Mouse (Mus musculus) heart, embryonic 12.5 days (tissue): Measurements from ENCODE around the gene Thoc6. TPM values are rescaled to one million over a fixed set of nuclear protein-coding genes. Genes with fewer than 3 reads are reported as not detected.

Experiments used
- ATAC-seq: fragments of 200-750 bp; cut with Nextera tagmentation; 2 replicates; pipeline ENCODE4 v1.8.0; 2017; ENCODE audit warnings: moderate TSS enrichment, moderate library complexity; ENCODE audit not compliant: insufficient number of reproducible peaks, low FRiP score
- H3K27ac ChIP-seq: fragments of 300-500 bp; sonication (generic); 2 replicates; pipeline ENCODE4 v1.5.1; 2016; ENCODE audit warnings: mild to moderate bottlenecking, moderate library complexity; ENCODE audit not compliant: poor library complexity, severe bottlenecking
- H3K27me3 ChIP-seq: fragments of 300-500 bp; sonication (generic); replicated peaks from 2 replicates; pipeline ENCODE4 v1.6.1; 2016; ENCODE audit warnings: mild to moderate bottlenecking, moderate library complexity
- H3K36me3 ChIP-seq: fragments of 300-500 bp; sonication (generic); 2 replicates; pipeline ENCODE4 v1.6.1; 2016; ENCODE audit warnings: mild to moderate bottlenecking, moderate library complexity
- H3K4me1 ChIP-seq: fragments of 300-500 bp; sonication (generic); replicated peaks from 2 replicates; pipeline ENCODE4 v1.6.1; 2016; ENCODE audit warnings: mild to moderate bottlenecking
- H3K4me2 ChIP-seq: fragments of 300-500 bp; sonication (generic); 2 replicates; pipeline ENCODE4 v1.6.1; 2016; ENCODE audit warnings: mild to moderate bottlenecking, moderate library complexity
- H3K4me3 ChIP-seq: fragments of 300-500 bp; sonication (generic); 2 replicates; pipeline ENCODE4 v1.5.1; 2016; ENCODE audit warnings: mild to moderate bottlenecking
- H3K9ac ChIP-seq: fragments of 300-500 bp; sonication (generic); 2 replicates; pipeline ENCODE4 v1.6.1; 2016; ENCODE audit warnings: mild to moderate bottlenecking, moderate library complexity
- H3K9me3 ChIP-seq: fragments of 300-500 bp; sonication (generic); replicated peaks from 2 replicates; pipeline ENCODE4 v1.6.1; 2016; ENCODE audit warnings: mild to moderate bottlenecking, moderate library complexity
- WGBS: fragments of 180-500 bp; shearing (Covaris S2); methylation state at CpG from one replicate; pipeline ENCODE4 v1.1.7; 2016; 5-methylcytosine and 5-hydroxymethylcytosine counted together
- polyA plus RNA-seq: library from polyadenylated mRNA; unstranded; fragments of >200 nt; fragmentation: Nextera tagmentation; extraction: Ambion mirVana; gene quantifications from 2 replicates; pipeline ENCODE4 v1.2.1, GENCODE M21; 2016

Thoc6 gene
- polyA plus RNA-seq, 1 experiment from 2014 or later = 35.8 TPM

DNA sequence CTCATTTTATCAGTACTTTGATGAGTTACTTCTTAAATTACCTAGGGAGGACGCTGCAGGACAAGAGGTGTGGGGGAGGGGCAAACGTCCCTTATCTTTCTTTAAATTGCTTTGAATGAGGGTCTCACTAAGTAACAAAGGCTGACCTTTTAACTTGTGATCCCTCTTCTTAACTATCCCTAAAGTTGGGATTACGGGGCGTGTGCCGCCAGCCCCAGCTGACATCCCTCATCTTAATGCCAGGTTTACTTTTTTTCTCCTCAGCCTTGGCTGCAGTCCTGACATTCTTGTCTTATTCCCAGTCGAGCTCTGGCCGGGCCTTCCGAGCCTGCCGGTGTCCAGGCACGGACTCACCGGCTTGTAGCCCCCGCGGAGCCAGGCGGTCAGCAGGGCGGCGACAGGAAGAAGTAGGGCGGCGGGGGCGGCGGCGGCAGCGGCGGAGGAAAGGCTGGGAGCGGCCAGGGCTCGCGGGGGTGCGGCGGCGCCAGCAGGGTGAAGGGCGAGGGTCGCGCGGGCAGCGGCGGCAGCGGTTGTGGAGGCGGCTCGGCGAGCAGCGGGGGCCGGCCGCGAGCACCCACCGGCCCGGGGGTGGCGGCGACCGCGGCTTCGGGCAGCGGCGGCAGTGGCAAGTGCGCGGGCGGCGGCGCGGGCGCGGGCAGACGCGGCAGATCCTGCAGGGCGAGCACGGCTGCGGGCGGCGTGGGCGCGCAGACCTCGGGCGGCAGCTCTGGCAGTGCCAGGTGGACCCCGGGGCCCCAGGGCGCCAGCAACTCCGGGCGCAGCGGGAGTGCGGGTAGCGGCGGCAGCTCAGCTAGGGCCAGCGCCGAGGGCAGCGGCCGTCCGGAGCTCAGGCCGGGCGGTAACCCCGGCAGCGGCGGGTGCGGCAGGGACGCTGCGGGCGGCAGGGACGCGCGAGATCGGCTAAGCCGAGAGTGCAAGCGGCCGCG, 25.7 kb upstream of the Thoc6 start:
- H3K4me1 ChIP-seq = 0 out of 2 replicates have a peak, but pooled peaks cover 3% of the 10 kb centered on the region
- peak overlapping the region; percentile 100 for H3K4me2 ChIP-seq
- peak overlapping the region; percentile 70 for H3K9ac ChIP-seq
- peak; percentile 22 for ATAC-seq
- peak overlapping the region; percentile 76 for H3K4me3 ChIP-seq
- no peaks in the 10 kb centered on the region for H3K9me3 ChIP-seq
- no peaks in the 10 kb centered on the region for H3K36me3 ChIP-seq
- WGBS = 2% methylated on average over 92 of the region's 101 CpGs
- H3K27me3 ChIP-seq = peaks cover 68% of the 10 kb centered on the region
- H3K27ac ChIP-seq = no peak overlapping the region

DNA sequence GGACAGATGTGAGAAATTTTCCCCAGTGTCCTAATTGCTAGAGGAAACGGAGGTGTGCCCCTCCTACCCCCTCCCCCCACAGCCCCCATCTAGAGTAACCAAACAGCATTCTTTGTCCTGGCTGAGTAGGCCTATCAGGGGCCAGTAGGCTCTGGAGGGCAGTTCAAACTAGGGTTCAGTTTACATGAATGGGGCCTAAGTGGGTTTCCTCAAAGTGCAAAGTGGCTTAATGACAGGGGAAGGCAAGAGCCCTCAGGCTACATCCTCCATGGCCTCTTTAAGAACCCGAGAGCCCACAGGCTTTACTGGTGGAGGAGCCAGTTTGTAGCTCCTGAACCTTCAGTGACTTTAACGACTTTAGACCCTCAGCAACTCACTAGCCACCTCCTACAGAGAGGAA, 22.1 kb upstream of the Thoc6 start:
- 27% methylated on average over 3 of the region's 3 CpGs for WGBS
- H3K4me1 ChIP-seq = 0 out of 2 replicates have a peak, but pooled peaks cover 3% of the 10 kb centered on the region
- no peak overlapping the region for H3K4me3 ChIP-seq
- peaks cover 67% of the 10 kb centered on the region for H3K27me3 ChIP-seq
- no peak overlapping the region for H3K4me2 ChIP-seq
- ATAC-seq = no peak
- H3K9ac ChIP-seq = no peak overlapping the region
- no peak overlapping the region for H3K27ac ChIP-seq
- H3K36me3 ChIP-seq = no peaks in the 10 kb centered on the region
- no peaks in the 10 kb centered on the region for H3K9me3 ChIP-seq

DNA sequence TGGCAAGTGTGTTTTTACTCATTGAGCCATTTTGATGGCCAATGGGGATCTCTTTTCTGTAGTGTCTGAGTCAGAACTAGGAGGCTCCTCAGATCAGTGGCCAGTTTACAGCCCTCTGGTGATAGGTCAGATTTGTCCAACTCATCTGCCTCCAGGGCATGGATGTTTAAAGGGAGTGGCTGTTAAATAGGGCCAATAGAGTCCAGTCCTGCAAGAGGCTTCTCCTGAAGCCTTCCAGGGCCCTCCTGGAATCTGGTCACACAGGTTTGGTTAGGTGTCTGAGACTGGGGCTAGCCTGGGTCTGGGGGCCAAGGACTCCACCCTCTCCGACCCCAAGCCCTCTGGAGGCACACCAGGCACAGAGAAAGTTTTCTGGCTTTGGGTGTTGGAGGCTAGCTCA, 20.8 kb upstream of the Thoc6 start:
- H3K4me1 ChIP-seq = 0 out of 2 replicates have a peak, but pooled peaks cover 3% of the 10 kb centered on the region
- no peaks in the 10 kb centered on the region for H3K9me3 ChIP-seq
- H3K4me2 ChIP-seq = no peak overlapping the region
- H3K4me3 ChIP-seq = no peak overlapping the region
- H3K27ac ChIP-seq = no peak overlapping the region
- H3K27me3 ChIP-seq = peaks cover 59% of the 10 kb centered on the region
- H3K9ac ChIP-seq = no peak overlapping the region
- ATAC-seq = no peak
- no peaks in the 10 kb centered on the region for H3K36me3 ChIP-seq
- 68% methylated on average over 1 of the region's 1 CpGs for WGBS

DNA sequence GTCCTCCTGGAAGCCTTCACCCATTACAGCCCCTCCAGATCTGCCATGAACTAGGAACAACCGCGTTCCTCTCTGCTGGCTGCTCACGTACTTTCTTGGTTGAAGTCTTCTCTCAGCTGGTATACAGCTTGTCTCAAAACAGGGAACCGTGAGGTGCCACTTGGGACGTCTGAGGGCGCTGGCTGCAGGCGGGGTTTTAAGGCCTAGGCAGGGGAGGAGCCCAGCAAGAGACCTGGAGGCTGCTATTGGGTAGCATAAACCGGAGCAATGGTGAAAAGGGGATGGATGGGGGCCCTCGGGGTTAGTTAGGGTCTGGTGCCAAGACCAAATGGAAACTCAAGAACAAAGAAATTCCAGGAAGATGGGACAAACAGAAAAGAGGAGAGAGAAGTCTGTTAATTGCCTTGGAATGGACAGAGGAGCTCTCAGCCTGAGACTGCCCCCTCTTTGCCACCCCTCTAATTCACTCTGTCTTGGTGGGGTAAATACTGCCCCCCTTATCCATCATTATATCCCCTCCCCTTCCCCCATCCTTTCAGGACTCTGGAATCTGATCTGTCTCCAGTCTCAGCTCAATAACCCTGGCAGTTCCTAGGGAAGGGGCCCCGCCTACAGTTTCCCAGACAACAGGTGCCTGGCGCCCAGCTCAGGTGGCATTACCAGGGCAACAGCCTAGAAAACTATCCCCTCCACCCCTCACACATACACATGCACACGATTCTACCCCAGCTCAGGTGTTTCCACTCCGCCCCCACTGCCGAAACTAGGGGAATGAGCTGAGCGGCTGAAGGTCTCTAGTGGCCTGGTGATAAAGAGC, 10.4 kb upstream of the Thoc6 start, which contains the start of gene Cldn9:
Cldn9 (minus strand) TSS at position 171 of the 817 bp plus-strand sequence.
- H3K27me3 ChIP-seq = peaks cover 66% of the 10 kb centered on the region
- WGBS = 25% methylated on average over 15 of the region's 15 CpGs
- H3K9ac ChIP-seq = no peak within 1 kb of the TSS
- H3K9me3 ChIP-seq = no peaks in the 10 kb centered on the region
- no peaks in the 10 kb centered on the region for H3K36me3 ChIP-seq
- H3K4me2 ChIP-seq = no peak within 1 kb of the TSS
- no peak for ATAC-seq
- no peak within 1 kb of the TSS for H3K27ac ChIP-seq
- H3K4me1 ChIP-seq = 0 out of 2 replicates have a peak, but pooled peaks cover 6% of the 10 kb centered on the region
- no peak within 1 kb of the TSS for H3K4me3 ChIP-seq

DNA sequence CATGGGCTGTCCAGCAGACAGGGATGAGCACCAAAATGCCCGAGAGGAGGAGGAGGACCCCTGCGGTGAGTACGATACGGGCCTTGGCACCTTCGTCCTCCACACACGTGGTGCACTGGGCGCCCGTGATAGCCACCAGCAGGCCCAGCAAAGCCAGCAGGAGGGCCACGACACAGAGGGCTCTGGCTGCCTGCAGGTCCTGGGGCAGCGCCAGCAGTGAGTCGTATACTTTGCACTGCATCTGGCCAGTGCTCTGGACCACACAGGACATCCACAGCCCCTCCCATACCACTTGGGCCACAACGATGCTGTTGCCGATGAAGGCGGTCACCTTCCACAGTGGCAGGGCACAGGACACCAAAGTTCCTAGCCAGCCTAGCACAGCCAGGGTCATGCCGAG, 9.5 kb upstream of the Thoc6 start:
- Histone ChIP-seq H3K4me3 (no peak overlapping the region), H3K27me3 (peaks cover 74% of the 10 kb centered on the region), H3K4me2 (no peak overlapping the region), H3K4me1 (0 out of 2 replicates have a peak, but pooled peaks cover 6% of the 10 kb centered on the region), H3K9me3 (no peaks in the 10 kb centered on the region), H3K36me3 (no peaks in the 10 kb centered on the region), H3K27ac (no peak overlapping the region), H3K9ac (no peak overlapping the region)
- ATAC-seq = no peak
- WGBS = 15% methylated on average over 15 of the region's 15 CpGs

DNA sequence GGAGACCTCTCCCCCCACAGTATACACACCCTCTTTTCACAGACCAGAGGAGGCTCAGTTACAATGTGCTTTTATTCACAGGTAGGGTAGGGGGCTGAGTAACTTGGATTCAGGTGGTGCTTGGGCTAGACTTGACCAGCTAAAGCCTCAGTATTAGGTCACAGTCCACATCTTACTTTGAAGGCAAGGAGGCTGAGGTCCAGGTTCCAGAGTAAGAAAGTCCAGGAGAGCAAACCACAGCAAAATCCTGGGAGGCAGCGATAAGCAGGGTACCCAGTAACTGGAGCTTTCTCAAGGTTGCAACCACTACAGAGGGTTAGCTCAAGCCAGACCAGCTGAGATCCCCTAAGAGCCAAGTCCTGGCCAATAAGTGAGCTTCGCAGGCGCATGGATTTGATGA, 8.8 kb upstream of the Thoc6 start:
- Histone ChIP-seq H3K4me3 (no peak overlapping the region), H3K4me2 (no peak overlapping the region)
- ATAC-seq = no peak

DNA sequence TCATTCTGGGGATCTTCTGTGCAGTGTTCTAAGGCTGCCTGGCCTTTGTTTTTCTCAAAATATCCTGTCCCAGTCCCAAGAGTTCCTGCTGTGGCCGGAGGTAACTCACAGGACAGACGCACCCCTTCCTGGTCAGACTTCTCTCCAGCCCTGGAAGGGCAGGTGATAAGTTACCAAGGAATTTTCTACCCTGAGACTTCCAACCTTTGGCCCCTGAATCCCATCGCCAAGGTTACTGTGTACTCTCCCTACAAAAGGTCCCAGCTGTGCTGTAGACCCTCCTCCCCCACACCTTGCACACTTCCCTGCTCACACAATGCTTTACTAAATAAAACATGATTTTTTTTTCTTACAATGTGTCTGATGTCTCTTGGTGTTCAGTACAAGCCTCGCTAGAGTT, 8.4 kb upstream of the Thoc6 start:
- no peaks in the 10 kb centered on the region for H3K36me3 ChIP-seq
- peaks cover 76% of the 10 kb centered on the region for H3K27me3 ChIP-seq
- H3K4me1 ChIP-seq = 0 out of 2 replicates have a peak, but pooled peaks cover 6% of the 10 kb centered on the region
- H3K27ac ChIP-seq = no peak overlapping the region
- ATAC-seq = no peak
- H3K4me3 ChIP-seq = no peak overlapping the region
- H3K9me3 ChIP-seq = no peaks in the 10 kb centered on the region
- H3K4me2 ChIP-seq = no peak overlapping the region
- H3K9ac ChIP-seq = peak overlapping the region; percentile 37
- WGBS = 52% methylated on average over 4 of the region's 4 CpGs

More for the DNA sequence above, 8.8 kb upstream of the Thoc6 start:
- Histone ChIP-seq H3K27ac (no peak overlapping the region), H3K9me3 (no peaks in the 10 kb centered on the region), H3K4me1 (0 out of 2 replicates have a peak, but pooled peaks cover 6% of the 10 kb centered on the region), H3K27me3 (peaks cover 76% of the 10 kb centered on the region), H3K36me3 (no peaks in the 10 kb centered on the region), H3K9ac (no peak overlapping the region)
- WGBS = 51% methylated on average over 3 of the region's 3 CpGs

DNA sequence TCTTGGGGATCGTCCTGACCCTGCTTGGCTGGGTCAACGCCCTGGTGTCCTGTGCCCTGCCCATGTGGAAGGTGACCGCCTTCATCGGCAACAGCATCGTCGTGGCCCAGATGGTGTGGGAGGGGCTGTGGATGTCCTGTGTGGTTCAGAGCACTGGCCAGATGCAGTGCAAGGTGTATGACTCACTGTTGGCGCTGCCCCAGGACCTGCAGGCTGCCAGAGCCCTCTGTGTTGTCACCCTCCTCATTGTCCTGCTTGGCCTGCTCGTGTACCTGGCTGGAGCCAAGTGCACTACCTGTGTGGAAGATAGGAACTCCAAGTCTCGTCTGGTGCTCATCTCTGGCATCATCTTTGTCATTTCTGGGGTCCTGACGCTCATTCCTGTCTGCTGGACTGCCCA, 7.4 kb upstream of the Thoc6 start:
- no peaks in the 10 kb centered on the region for H3K9me3 ChIP-seq
- no peak overlapping the region for H3K4me3 ChIP-seq
- no peaks in the 10 kb centered on the region for H3K36me3 ChIP-seq
- H3K27me3 ChIP-seq = peaks cover 76% of the 10 kb centered on the region
- peaks cover 7% of the 10 kb centered on the region; the same call in 1 of the 2 replicates for H3K4me1 ChIP-seq
- no peak overlapping the region for H3K4me2 ChIP-seq
- H3K9ac ChIP-seq = no peak overlapping the region
- WGBS = 70% methylated on average over 10 of the region's 10 CpGs
- no peak overlapping the region for H3K27ac ChIP-seq
- ATAC-seq = no peak

DNA sequence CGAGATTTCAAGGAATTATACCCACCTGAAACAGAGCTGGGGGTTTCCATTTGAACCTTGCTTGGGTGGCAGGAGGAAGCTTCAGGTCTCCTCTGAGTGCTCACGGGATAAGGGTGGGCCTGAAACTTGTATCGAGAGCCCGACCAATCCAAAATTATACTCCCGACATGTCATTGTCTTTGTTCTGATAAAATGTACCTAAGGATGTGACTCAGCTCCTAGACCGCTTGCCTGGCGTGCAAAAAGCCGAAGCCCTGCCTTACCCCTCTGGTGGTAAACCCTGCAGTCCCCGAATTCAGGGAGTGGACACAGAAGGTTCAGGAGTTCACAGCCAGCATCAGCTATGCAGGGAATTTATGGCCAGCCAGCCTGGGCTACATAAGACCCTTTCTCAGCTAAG, 6.7 kb upstream of the Thoc6 start:
- Histone ChIP-seq H3K9me3 (no peaks in the 10 kb centered on the region), H3K27ac (no peak overlapping the region), H3K9ac (no peak overlapping the region), H3K4me3 (no peak overlapping the region), H3K4me1 (peaks cover 14% of the 10 kb centered on the region), H3K4me2 (no peak overlapping the region), H3K27me3 (peaks cover 72% of the 10 kb centered on the region), H3K36me3 (peaks cover 3% of the 10 kb centered on the region; the same call in 1 of the 2 replicates)
- 56% methylated on average over 9 of the region's 9 CpGs for WGBS
- no peak for ATAC-seq

DNA sequence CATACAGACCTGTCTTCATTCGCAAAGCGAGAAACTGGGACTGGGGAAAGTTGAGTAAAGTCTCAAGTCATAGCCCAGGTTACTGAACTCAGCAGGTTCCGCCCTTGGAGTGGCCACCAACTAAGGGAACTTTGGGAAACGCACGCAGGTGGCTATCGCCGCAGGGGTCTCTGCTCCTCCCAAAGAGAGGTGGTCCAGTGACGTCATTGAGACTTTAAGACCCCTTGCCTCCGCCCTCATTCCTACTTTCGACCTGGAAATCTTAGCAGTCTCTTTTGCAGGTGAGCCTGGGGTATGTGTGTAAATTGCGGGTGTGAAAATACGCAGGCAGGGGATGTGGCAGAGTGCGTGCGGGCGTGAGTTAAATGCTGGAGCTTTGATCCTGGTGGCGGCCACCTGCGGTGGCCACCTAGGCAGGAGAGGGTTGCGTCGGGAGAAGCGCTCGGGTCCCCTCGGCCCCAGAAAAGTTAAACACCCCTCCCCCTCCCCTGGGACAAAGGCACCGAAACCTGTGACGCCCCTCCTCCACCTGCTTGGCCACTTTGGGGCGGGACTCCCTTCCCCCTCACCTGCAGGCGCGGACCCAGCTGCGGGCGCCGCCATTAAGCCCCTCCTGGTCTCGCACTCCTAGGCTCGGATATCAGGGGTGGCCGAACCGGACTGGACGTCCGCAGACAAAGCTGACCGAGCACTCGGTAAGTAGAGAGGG, 5.6 kb upstream of the Thoc6 start, which contains the start of gene Cldn6:
Cldn6 (plus strand) TSS at position 123 of the 709 bp plus-strand sequence.
- 2% methylated on average over 38 of the region's 38 CpGs for WGBS
- no peak for ATAC-seq
- Histone ChIP-seq H3K27ac (no peak within 1 kb of the TSS), H3K4me1 (peaks cover 24% of the 10 kb centered on the region), H3K9me3 (no peaks in the 10 kb centered on the region), H3K27me3 (peaks cover 62% of the 10 kb centered on the region), H3K4me3 (peak within 1 kb of the TSS; percentile 12), H3K4me2 (peak within 1 kb of the TSS; percentile 48), H3K9ac (no peak within 1 kb of the TSS), H3K36me3 (peaks cover 4% of the 10 kb centered on the region; the same call in 1 of the 2 replicates)
